Mouse (Mus musculus): ENCODE data around the gene Gm5475.

Gene Gm5475

GRCm38 (mm10) chr15:100451245-100451644 is 29.3 kb downstream of the Gm5475 start:
- peak; percentile 34 to 67 for DNase-seq

DNA sequence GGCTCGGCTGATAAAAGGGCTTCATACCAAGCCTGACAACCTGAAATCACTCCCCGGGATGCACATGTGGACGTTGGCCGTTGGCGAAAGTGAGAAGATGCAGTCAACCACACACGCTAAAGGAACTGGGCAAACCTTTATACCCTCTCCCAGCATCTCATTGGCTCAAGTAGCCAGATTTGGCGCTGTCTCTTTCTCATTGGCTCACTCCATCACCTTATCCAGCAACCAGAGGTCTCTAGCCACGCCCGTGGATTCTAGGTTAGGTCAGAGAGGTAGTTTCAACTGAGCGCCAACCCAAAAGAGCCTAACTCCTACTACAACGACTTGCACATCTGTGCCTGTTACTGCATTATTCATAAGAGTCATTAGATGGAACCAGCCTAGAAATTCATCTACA is 30.5 kb downstream of the Gm5475 start:
- no peak for DNase-seq

GRCm38 (mm10) chr15:100456356-100456991 is 34.5 kb downstream of the Gm5475 start:
- peak; percentile 88 for DNase-seq

- DNase-seq: peak; percentile 67 to 88
Measured at GRCm38 (mm10) chr15:100457340-100457739, 35.4 kb downstream of the Gm5475 start.

GRCm38 (mm10) chr15:100458055-100458454 is 36.1 kb downstream of the Gm5475 start:
- peak; percentile 77 to 91 for DNase-seq

- peak; percentile 45 to 83 for DNase-seq
Measured at GRCm38 (mm10) chr15:100460942-100461341, 39.0 kb downstream of the Gm5475 start.

DNA sequence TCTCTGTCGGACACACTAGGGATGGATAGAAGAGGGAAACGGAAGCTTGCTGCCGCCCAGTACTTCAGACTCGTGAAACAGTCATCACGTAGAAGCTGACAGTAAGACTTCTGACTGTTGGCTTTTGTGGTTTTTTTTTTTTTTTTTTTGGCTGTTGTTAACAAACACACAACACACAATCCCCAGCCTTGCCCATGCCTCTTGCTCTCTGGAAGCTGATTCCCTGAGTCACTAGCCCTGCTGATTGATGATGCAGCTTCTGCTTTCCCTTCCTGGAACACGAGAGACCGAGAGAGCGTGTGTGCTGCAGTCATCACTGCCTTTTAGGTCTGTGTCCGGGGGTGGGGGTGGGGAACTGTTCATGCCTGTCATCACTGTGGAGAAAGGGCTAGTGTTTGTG is 39.7 kb downstream of the Gm5475 start:
- DNase-seq: no peak

GRCm38 (mm10) chr15:100462086-100462485 is 40.1 kb downstream of the Gm5475 start:
- peak; percentile 82 to 88 for DNase-seq

DNA sequence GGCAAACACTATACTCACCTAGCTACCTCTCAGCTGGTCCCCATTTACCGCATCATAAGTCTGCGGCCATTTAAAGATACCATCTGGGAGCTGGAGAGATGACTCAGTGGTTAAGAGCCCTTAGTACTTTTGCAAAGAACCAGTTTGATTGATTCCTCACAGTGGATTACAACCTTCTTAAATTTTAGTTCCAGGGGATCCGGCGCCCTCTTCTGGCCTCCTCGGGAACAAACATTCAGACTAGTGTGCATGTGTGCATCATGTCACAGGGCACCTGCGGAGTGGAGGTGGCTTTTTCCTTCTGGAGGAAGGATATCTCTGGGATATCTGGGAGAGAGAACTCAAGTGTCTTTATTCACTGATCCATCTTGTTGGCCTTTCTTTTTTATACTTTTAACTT is 41.8 kb downstream of the Gm5475 start:
- DNase-seq: peak; percentile 82 to 89

DNA sequence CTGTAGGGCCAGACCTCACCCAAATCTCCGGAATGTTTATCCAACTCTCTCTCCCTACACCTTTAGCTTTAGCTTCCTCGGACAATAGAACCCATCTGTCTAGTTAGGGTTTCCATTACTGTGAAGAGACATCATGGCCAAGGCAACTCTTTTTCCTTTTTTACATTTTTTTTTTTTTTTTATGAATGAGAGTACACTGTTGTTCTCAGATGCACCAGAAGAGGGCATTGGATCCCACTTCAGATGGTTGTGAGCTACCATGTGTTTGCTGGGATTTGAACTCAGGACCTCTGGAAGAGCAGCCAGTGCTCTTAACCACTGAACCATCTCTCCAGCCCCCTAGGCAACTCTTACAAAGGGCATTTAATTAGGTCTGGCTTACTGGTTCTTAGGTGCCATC is 43.5 kb downstream of the Gm5475 start:
- DNase-seq: no peak

- DNase-seq: no peak
Measured at GRCm38 (mm10) chr15:100467738-100468137, 45.8 kb downstream of the Gm5475 start.

- peak; percentile 91 to 94 for DNase-seq
Measured at GRCm38 (mm10) chr15:100468295-100469188, 46.6 kb downstream of the Gm5475 start, which contains the start of gene Letmd1. TSS of gene Letmd1 (plus strand) at chr15:100469023.

DNA sequence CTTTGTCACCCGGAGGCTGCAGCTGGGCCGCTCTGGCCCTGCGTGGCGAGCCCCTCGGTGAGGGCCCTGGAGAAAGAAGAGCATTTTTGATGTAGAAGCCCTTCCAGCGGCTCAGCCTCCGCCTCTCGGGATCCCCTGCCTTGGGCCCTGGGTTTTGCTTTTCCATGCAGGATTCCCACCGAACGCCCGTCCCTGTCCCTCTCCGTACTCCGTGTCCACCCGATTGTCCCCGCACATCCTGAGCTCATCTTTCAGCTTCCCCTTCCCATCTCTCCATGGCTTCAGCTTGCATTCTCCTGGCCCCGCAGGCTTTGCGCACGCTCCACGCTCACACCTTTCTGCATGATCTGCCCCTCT is 47.2 kb downstream of the Gm5475 start:
- DNase-seq: no peak

GRCm38 (mm10) chr15:100470037-100470436 is 48.1 kb downstream of the Gm5475 start:
- DNase-seq: peak; percentile 55 to 70

GRCm38 (mm10) chr15:100473926-100474503 is 52.1 kb downstream of the Gm5475 start:
- no peak for DNase-seq
